Mouse (Mus musculus): ENCODE data around the gene Fchsd2.
A peak's percentile ranks its signal among the peaks of the same experiment; 100 is the strongest.

Fchsd2 gene

DNA sequence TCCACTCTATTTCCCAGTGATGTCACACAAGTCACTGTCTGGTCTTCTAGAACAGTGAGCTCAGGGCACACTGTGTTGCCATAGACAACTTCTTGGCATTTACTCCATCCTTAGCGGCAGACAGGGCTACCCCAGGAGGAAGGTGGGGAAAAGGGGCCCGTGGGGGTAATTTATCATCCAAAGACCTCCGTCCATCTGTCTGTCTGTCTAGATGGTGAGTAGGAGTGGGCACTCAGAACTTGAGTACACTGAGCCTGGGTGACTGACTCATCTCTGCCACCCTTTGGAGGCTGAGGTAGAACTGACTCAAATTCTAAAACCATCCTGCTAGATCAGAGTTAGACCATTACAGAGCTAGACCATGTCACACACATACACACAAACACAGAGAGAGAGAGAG is 224.4 kb downstream of the Fchsd2 start, which contains the start of gene Stard10:
TSS of gene Stard10 (plus strand) at position 73 of the 400 bp plus-strand sequence.
- no peak for DNase-seq (ENCODE audit: low spot score)

DNA sequence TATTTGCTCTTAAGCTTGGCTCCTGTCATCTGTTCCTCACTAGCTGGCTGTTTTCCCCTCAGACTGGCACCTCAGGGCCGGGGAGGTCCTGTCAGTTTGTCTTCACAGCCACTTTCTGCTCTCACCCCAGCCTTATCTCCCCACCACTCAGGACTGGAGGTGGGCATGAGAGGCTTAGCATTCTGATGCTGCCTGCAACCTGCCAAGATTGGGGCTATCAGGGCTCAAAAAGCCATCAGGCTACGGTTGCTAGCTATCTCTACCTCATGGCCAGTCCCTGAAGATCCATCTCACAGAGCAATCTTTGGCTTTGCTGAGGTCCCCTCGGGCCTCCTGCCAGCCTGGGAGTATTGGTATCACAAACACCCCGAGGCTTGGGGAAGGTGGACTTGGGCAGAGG is 226.2 kb downstream of the Fchsd2 start:
- DNase-seq (ENCODE audit: low spot score): no peak

DNA sequence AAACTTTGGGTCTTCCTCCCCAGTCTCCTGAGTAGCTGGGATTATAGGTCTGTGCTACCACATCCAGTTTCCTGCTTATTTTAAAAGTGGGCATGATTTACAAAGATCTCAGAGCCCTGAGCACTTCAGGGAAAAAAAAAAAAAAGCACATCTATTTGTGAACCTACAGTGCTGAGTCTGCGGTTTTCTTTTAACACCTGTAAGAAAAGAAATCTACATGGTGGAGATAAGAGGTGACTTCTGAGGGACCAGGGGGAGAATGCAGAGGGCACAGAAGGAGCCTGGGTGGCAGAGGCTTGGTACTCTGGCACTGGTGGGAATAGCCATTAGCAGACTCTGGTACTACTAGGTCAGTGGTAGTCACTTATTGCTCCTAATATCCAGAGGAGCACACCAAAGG is 227.1 kb downstream of the Fchsd2 start:
- DNase-seq (ENCODE audit: low spot score): no peak

DNA sequence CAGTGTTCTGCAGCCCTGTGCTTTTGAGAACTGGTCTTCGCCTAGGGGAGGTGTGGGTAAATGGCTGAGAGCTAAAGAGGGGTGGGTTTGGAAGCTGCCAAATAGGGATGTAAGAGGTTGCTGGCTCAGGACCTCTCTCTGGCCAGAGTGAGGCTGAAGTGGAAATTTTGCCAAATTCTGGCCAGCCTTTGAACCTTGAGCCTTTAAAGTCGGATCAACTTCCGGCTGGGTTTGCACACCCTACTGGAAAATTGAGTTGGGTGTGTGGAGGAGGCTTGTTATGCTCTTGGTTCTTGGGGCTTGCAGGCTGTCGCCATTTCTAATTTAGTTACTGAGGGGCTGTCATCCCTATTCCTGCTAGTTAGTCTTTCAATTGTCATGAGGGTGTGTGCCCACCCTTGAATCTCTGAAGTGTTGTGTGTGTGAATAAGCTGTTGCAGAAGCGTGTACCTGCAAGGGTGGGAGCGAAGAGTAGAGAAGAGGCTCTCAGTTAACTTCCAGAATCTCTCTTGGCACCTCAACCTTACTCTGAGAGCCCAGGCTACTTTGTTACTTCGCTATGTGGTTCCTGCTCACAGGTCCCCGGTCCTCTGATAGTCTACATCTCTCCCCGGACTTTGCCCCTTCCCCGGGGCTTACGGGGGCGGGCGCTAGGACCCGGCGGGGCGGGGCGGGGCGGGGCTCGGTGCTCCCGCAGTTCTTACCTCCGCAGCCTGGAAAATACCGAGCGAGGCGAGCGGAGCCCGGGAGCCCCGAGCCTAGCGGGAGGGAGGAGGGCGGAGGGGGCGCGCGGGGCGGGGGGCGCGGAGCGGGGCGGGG is 227.9 kb downstream of the Fchsd2 start:
- DNase-seq (ENCODE audit: low spot score): no peak

DNA sequence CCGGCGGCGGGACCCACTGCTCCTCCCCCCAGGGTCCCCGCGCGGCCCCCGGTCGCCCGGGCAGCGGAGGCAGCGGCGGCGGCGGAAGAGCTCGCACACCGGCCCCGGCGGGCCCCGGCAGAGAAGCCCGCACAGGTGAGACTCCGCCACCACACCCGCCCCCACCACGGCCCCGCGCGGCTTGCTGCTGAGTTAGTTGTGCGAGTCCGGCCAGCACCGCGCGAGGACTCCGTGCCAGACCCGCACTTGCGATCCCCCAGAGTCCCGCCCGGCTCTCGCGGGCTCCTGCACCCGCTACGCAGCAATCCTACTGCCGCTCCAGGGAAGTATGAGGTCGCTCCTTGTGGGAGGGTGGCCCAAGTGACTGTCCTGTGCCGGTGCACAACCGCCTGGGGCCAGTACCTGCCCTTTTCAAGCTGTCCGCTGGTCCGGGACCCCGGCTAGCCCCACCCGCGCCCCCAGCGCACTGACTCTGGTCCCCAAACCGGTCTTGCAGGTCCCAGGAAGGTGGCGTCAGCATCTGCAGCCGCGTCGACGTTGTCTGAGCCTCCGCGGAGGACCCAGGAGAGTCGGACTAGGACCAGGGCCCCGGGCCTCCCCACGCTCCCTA is 228.7 kb downstream of the Fchsd2 start:
- DNase-seq (ENCODE audit: low spot score): no peak

DNA sequence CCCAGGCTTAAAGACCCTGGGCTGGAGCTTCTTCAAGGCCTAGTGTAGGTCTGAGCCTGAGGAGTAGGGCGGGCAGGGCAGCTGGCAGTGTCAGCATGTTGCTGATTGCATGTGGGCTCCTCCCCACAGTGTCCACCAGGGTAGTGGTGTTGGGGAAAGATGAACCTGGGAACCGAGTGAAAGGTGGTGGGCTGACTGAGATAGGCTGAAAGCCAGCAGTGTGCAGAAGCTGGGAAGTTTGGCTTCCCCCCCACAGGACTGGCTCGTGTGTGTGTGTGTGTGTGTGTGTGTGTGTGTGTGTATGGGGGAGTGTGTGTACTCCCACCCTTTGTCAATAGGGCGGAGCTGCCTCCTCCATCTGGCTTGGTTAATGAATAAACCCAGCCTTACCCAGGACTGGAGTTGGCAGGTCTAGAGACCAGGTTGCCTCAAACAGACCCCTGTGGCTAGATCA is 230.5 kb downstream of the Fchsd2 start:
- no peak for DNase-seq (ENCODE audit: low spot score)

DNA sequence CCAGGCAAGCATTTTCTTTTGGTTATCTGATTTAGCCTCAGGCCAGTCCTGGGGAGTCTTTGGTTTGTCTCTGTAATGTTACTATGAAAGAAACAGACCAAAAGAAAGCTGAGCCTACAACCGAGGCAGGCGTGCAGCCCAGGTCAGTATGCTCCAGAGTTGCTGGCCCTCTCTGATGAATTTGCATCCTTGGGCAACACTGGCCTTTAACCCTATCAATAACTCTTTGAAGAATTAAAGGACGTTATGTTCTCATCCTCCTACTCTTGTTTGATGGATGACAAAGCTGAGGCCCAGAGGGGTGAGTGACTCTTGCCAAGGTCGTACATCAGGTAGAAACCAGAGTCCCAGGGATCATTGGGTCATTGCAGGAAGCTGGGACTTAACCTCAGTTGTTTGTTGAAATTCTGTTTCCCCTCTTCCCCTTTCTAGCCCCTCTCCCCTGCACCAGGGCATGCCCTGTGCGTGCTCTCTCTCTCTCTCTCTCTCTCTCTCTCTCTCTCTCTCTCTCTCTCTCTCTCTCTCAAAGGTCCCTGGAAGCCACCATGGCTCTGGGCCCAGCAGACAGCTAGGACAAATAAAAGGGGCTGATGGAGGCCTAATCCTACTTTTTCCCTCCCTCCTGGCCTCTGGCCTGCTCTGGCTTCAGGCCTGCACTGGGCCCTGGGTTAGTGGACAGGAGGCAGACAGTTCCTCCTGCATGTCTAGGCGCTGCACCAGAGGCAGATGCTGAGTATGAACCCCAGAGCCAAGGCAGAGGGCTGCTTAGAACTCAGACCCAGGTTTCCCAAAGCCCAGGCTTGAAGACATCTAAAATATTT is 231.7 kb downstream of the Fchsd2 start:
- peak; percentile 30 for DNase-seq (ENCODE audit: low spot score)

DNA sequence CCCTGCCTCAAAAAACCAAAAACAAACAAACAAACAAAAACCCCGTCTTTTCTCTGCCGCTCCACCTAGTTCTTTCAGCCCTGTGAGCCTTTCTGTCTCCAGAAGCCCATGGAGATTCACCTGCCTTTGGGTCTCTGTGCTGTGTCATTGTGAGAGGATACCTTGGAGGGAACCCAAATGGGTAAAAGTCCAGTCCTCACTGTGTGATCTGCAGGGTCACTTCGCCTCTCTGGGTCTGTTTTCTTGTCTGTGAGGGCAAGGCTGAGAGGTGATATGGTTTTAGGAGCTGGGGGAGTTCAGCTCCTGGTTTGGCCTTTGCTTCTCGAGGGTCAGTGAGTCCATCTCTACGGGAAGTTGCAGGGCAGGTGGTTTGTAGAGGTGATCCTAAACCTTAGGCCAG is 233.3 kb downstream of the Fchsd2 start:
- DNase-seq (ENCODE audit: low spot score): no peak

DNA sequence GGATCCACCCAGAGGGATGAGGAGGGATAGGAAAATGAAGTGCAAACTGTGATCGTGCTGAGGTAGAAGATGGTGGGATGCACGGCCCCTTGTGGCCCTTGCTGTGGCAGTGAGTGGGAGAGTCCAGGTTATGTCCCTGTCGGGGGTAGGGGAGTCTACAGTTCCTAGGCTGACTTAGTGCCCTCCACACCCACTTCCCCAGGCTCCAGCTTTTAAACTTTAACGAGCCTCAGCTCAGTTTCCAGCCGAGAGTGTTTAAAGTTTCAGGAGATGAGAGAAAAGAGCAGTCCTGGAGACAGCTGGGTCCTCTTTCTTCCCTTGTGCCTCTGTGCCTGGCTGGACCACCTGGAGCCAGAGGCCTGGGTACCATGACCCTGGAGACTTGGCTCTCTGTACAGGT is 234.6 kb downstream of the Fchsd2 start:
- DNase-seq (ENCODE audit: low spot score): no peak

DNA sequence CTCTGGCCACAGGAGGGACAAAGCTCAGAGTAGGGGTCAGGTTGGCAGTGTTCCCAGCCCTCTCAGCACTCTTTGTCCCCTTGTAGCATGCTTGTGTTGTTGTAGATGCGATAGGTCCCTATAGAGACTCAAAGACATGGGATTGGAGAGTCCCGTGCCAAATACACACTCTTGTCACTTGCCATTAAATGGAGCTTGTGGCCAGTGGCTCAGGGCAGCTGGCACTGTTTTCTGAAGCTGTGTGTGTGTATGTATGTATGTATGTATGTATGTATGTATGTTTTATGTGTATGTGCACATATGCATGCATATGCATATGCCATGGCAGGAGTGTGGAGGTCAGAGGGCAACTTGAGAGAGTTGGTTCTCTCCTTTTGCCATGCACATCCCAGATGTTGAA is 235.1 kb downstream of the Fchsd2 start:
- DNase-seq (ENCODE audit: low spot score): no peak

DNA sequence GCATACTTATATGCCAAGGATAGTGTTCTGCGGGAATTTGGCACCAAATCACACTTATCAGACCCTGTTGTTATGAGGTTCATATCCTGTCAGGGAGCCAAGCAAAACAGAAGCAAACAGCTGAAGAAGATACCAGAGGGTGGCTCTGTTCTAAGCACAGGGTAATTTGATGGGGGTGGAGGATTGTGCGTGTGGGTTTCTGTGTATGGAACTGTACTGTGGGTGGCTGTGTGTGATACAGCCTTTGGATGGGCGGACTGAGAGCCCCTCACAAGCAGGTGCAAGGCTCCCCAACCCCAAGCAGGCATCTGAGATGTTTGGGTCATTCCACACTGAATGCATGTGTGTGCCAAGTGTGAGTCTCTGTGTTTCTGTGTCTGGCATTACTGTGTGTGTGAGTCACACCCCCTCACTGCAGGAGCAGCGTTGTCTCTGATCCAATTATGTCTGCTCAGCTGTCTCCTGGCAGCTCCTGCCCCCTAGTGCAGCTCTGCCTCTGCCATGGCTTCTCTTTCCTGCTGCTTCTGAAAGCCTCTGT is 236.0 kb downstream of the Fchsd2 start:
- DNase-seq (ENCODE audit: low spot score): no peak

DNA sequence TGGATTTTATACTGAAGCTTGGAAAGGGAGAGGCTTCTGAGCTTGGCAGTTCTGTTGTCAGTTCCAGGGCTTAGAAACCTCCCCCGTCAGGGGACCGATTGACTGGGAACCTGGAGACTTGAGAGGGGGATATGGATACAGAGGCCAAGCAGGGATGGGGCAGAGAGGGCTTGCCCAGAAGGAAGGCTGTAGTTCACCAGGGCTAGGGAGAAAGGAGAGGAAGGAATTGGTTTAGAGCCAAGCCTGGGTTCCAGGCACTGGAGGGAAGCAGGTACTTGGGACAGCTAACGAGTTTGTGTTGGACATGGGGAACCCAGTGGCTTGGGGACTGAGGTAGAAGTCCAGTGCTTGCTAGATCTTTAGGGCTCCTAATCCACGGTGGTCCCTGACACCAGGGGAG is 236.9 kb downstream of the Fchsd2 start:
- no peak for DNase-seq (ENCODE audit: low spot score)

DNA sequence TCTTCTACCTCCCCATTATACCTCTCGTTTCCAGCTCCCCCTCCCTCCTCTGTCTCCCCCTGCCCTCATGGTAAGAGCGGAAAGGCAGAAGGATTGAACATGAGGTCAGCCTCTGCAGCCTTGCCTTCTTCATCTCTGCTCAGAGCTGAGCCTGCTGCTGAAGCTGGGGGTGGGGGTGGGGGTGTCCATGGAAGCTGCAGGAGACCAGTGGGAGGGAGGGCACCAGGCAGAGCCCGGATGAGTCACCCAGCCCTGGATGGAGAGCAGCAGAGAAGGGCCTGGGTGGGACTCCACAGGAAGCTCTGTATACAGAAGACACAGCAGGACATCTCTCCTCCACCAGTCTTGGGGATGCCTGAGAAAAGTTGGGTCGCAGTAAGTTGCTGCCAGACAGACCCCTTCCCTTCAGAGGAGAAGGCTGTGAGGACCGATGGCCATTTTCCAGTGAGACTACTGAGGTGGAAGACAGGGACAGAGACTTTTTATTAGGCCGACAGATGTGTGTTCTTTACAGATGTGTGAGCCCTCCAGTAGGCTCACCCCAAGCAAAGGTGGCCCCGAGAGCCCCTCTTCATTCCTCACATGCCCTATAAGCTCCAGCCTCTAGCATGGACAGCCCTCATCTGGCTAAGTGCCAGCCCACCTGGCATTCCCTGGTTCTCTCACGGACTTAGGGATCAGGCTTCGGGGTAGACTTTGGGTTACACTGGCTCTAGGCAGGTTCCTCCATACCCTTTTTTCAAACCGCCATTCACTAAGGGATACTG is 237.6 kb downstream of the Fchsd2 start:
- no peak for DNase-seq (ENCODE audit: low spot score)

DNA sequence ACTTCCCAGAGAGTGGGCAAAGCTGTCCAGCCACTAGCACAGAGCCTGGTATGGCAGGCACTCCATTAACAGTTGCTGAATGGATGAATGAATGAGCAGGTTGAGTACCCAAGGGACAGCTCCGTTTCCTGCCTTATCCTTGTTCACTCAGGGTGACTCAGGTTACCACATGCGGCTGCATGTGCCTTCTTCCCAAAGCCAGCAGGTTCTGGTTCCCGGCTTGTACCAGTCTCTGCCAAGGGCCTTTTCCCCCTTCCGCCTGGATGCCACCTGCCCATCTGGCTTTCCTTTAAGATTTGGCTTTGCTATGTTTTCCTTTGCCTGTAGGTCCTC is 238.1 kb downstream of the Fchsd2 start:
- no peak for DNase-seq (ENCODE audit: low spot score)

DNA sequence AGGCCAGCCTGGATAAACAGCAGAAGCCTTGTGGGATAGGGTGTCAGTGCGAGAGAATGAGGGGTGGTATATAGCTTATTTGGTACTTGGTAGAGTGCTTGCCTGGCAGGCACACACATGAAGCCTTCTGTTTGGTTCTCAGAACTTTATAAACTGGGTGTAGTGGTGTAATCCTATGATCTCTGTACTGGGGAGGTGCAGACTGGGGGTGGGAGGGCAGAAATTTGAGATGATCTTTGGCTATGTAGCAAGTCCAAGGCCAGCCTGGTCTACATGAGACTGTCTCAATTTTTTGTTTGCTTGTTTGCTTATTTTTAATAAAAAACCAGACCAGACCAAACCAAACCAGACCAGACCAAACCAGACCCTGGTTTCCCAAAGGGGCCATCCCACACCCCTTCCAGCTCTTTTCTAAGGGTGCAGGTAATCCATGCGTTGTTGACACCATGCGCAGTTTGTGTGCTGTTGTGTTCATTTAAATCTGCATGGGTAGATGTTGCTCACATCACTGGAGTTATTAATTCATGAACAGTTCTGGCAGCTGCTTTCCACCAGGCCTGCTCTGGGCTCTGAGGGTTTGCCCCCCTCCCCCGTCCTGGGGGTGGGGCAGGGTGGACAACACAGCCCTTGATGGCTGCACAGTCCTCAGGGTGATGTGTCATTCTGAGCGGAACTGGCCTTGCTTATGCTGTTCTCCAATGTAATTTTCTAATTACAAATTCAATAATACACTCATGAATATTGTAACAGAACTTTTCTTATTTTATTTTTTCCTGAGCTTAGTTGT is 239.6 kb downstream of the Fchsd2 start:
- no peak for DNase-seq (ENCODE audit: low spot score)
